Mouse (Mus musculus) C2C12 (cell line): ENCODE measurements around the gene Adgrv1.

ENCODE experiments used
- CTCF ChIP-seq: IDR thresholded peaks from one replicate; pipeline ENCODE4 v1.5.1; 2011; ENCODE audit not compliant: control insufficient read depth, insufficient read depth, insufficient read length
- MAX ChIP-seq: IDR thresholded peaks from one replicate; pipeline ENCODE4 v1.6.1; 2011; ENCODE audit warnings: mild to moderate bottlenecking, control low read depth
- MYOG ChIP-seq: IDR thresholded peaks from one replicate; pipeline ENCODE4 v1.6.1; 2011; ENCODE audit not compliant: control insufficient read depth, insufficient read length; ENCODE audit errors: extremely low read depth

- TF ChIP-seq MAX = no peak
- TF ChIP-seq CTCF = no peak
- no peak for TF ChIP-seq MYOG
Observed at GRCm38 (mm10) chr13:81232839-81233238, 400.1 kb downstream of the Adgrv1 start.
